Mouse (Mus musculus) cerebellum, adult 2 months (tissue): Measurements from ENCODE around the gene Pced1b. TPM values are rescaled to one million over a fixed set of nuclear protein-coding genes. Genes with fewer than 3 reads are reported as not detected.

ENCODE experiments used
- DNase-seq, 2 experiments: peaks; one replicate each; pipeline ENCODE4 v3.0.0; 2021
- H3K27ac ChIP-seq: fragments of 200-500 bp; 2 replicates; pipeline ENCODE4 v1.5.1; 2012; ENCODE audit warnings: low read length, control low read depth, inconsistent platforms; ENCODE audit not compliant: insufficient read depth
- H3K27me3 ChIP-seq: fragments of 200-500 bp; 2 replicates; pipeline ENCODE4 v1.6.1; 2012; ENCODE audit warnings: inconsistent platforms, mild to moderate bottlenecking, low read length, moderate library complexity; ENCODE audit not compliant: control insufficient read depth, insufficient read depth
- H3K4me1 ChIP-seq: fragments of 200-500 bp; 2 replicates; pipeline ENCODE4 v1.6.1; 2011; ENCODE audit warnings: low read length; ENCODE audit not compliant: control insufficient read depth, insufficient read depth
- H3K4me3 ChIP-seq: fragments of 200-500 bp; replicated peaks from 2 replicates; pipeline ENCODE3; 2011; ENCODE audit warnings: mild to moderate bottlenecking, low read depth, low read length, control low read depth; ENCODE audit not compliant: insufficient read depth
- CTCF ChIP-seq: fragments of 200-500 bp; IDR thresholded peaks from 2 replicates; pipeline ENCODE4 v1.5.1; 2011; ENCODE audit warnings: low read depth, mild to moderate bottlenecking, control low read depth, low read length, moderate library complexity, borderline replicate concordance; ENCODE audit not compliant: insufficient read depth
- POLR2A ChIP-seq: fragments of 200-500 bp; IDR thresholded peaks from 2 replicates; pipeline ENCODE4 v1.6.1; 2011; ENCODE audit warnings: low read length, control low read depth, borderline replicate concordance; ENCODE audit not compliant: insufficient read depth
- WGBS: fragments of 180-500 bp; shearing (Covaris S2); methylation state at CpG from one replicate; pipeline ENCODE4 v1.1.7; 2018; 5-methylcytosine and 5-hydroxymethylcytosine counted together
- polyA plus RNA-seq: library from polyadenylated mRNA; depleted of rRNA; stranded (reverse); fragments of >200 nt; gene quantifications from 2 replicates; pipeline ENCODE4 v1.2.3, GENCODE M21; 2012

Gene Pced1b
- polyA plus RNA-seq, 1 experiment: 7.5 TPM

- 92% methylated on average over 2 of the region's 2 CpGs for WGBS
- TF ChIP-seq POLR2A: no peak
- TF ChIP-seq CTCF: no peak
- no peak for DNase-seq
- Histone ChIP-seq H3K4me1 (no peaks in the 10 kb centered on the region), H3K4me3 (no peak overlapping the region), H3K27ac (no peak overlapping the region), H3K27me3 (no peaks in the 10 kb centered on the region)
Measured at GRCm38 (mm10) chr15:97411136-97411535, 164.2 kb downstream of the Pced1b start.

- TF ChIP-seq CTCF: no peak
- TF ChIP-seq POLR2A: no peak
- H3K27me3 ChIP-seq: no peaks in the 10 kb centered on the region
- H3K27ac ChIP-seq: no peak overlapping the region
- H3K4me3 ChIP-seq: no peak overlapping the region
- no peaks in the 10 kb centered on the region for H3K4me1 ChIP-seq
- DNase-seq: no peak
- 90% methylated on average over 6 of the region's 6 CpGs for WGBS
Measured at GRCm38 (mm10) chr15:97411671-97412070, 164.8 kb downstream of the Pced1b start.

GRCm38 (mm10) chr15:97412308-97412707, 165.4 kb downstream of the Pced1b start:
- Histone ChIP-seq H3K4me1 (no peaks in the 10 kb centered on the region), H3K4me3 (no peak overlapping the region), H3K27me3 (no peaks in the 10 kb centered on the region), H3K27ac (no peak overlapping the region)
- DNase-seq: no peak
- TF ChIP-seq POLR2A (no peak), CTCF (no peak)
- 92% methylated on average over 8 of the region's 8 CpGs for WGBS

GRCm38 (mm10) chr15:97412861-97413260, 166.0 kb downstream of the Pced1b start:
- no peak for TF ChIP-seq CTCF
- TF ChIP-seq POLR2A: no peak
- WGBS: 72% methylated on average over 7 of the region's 7 CpGs

GRCm38 (mm10) chr15:97414718-97415413, 168.0 kb downstream of the Pced1b start:
- Histone ChIP-seq H3K27ac (no peak overlapping the region), H3K27me3 (no peaks in the 10 kb centered on the region), H3K4me1 (no peaks in the 10 kb centered on the region), H3K4me3 (no peak overlapping the region)
- TF ChIP-seq POLR2A (no peak), CTCF (no peak)
- DNase-seq: no peak
- 81% methylated on average over 12 of the region's 12 CpGs for WGBS

More at GRCm38 (mm10) chr15:97412861-97413260, 166.0 kb downstream of the Pced1b start:
- Histone ChIP-seq H3K4me3 (no peak overlapping the region), H3K4me1 (no peaks in the 10 kb centered on the region), H3K27ac (no peak overlapping the region), H3K27me3 (no peaks in the 10 kb centered on the region)
- DNase-seq: no peak

GRCm38 (mm10) chr15:97415426-97415946, 168.6 kb downstream of the Pced1b start:
- no peak for TF ChIP-seq POLR2A
- no peak for TF ChIP-seq CTCF
- no peak for DNase-seq
- no peaks in the 10 kb centered on the region for H3K4me1 ChIP-seq
- no peaks in the 10 kb centered on the region for H3K27me3 ChIP-seq
- 79% methylated on average over 2 of the region's 2 CpGs for WGBS
- H3K4me3 ChIP-seq: no peak overlapping the region
- no peak overlapping the region for H3K27ac ChIP-seq

- Histone ChIP-seq H3K27ac (no peak overlapping the region), H3K4me3 (no peak overlapping the region), H3K27me3 (no peaks in the 10 kb centered on the region), H3K4me1 (no peaks in the 10 kb centered on the region)
- no peak for TF ChIP-seq POLR2A
- no peak for TF ChIP-seq CTCF
- WGBS: 91% methylated on average over 2 of the region's 2 CpGs
- no peak for DNase-seq
Measured at GRCm38 (mm10) chr15:97420292-97420691, 173.4 kb downstream of the Pced1b start.

GRCm38 (mm10) chr15:97421533-97421932, 174.6 kb downstream of the Pced1b start:
- Histone ChIP-seq H3K27ac (no peak overlapping the region), H3K27me3 (no peaks in the 10 kb centered on the region), H3K4me3 (no peak overlapping the region), H3K4me1 (no peaks in the 10 kb centered on the region)
- WGBS: 59% methylated on average over 3 of the region's 3 CpGs
- TF ChIP-seq CTCF (no peak), POLR2A (no peak)
- no peak for DNase-seq
